Mouse (Mus musculus) cerebellum, adult 9-10 months (tissue): Measurements from ENCODE around the gene Ficd.
A peak's percentile ranks its signal among the peaks of the same experiment; 100 is the strongest.

ENCODE experiments used
- DNase-seq: peaks from one replicate; pipeline ENCODE4 v3.0.0; 2022

Ficd gene

DNA sequence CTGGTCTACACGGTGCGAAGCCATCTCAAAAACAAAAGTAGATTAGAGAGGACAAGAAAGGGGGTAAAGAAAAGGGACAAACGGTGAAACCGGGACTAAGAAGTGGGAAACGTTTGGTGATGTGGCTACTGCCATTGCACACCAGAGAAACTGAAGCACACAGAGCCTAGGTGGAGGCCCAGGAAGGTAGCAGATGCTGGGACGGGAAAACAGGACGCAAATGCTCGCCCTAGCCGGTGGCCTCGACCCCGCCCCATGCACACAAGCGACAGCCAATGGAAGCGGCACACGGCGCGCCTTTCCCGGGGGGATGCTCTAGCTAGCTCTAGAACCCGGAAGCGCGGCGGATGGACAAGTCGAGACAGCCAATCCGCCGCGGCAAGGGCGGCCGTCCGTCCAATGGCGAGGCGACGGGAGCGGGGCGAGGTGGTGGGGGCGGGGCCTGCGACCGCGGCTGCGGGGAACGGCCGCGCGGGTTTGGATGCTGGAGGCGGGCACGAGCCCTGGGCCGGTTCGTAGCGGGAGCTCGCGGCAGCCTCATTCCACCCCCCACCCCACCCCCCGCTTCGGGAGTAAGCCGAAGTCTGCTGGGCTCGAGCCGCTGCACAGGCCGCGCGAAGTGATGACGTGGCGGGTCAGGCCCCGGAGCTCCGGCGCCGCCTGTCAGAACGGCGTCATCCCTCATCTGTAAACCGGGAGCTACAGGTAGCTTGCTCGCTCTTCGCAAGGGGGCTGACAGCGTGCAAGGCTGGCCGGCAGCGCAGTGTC is at the start of gene Ficd:
Gene Ficd (plus strand): TSS at position 459 of the 768 bp plus-strand sequence.
- peak; percentile 90 for DNase-seq

DNA sequence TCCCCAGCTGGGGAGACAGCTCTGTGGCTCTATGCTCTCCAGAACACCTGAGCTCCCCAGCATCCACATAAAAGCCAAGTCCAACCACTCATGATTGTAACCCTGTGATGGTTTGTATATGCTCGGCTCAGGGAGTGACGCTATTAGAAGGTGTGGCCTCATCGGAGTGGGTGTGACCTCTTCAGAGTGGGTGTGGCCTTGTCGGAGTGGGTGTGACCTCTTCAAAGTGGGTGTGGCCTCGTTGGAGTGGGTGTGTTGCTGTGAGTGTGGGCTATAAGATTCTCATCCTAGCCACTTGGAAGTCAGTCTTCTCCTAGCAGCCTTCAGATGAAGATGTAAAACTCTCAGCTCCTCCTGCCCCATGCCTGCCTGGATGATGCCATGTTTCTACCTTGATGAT is 48.1 kb upstream of the Ficd start:
- peak; percentile 53 for DNase-seq

DNA sequence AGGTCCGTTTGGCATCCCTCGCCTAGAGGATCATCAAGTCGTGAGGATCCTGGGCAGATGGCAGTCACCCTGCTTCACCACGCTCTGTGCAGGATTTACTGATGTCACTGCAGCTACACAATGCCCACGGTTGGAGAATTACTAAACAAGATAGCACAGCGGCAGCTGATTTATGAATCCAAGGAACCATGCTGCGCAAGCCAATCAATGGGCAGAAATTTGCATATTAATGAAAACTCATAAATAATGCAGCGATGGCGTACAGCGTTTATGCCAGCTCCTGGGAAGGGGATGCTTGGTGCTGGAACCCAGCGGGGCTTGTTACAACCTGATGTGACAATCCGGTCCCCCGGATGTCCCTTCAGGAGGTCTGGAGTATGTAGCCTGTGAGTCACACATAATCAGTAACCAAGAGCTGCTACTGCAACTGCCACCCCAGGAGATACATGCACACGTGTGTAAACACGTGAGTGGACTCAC is 45.5 kb upstream of the Ficd start:
- DNase-seq: peak; percentile 66

DNA sequence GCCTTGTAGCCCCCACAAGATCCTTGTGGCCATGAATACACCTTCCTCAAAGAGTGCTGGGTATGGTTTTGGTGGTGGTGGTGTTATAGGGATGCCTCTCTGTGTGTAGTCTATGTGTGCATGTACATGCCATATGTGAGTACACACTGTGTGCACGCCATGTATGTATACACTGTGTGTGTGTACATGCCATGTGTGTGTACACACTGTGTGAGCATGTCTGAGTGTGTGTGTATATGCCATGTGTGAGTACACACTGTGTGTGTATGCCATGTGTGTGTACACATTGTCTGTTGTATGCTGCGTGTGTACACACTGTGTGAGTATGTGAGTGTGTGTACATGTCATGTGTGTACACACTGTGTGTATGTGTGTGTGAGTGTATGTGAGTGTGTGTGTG is 44.7 kb upstream of the Ficd start:
- DNase-seq: no peak

DNA sequence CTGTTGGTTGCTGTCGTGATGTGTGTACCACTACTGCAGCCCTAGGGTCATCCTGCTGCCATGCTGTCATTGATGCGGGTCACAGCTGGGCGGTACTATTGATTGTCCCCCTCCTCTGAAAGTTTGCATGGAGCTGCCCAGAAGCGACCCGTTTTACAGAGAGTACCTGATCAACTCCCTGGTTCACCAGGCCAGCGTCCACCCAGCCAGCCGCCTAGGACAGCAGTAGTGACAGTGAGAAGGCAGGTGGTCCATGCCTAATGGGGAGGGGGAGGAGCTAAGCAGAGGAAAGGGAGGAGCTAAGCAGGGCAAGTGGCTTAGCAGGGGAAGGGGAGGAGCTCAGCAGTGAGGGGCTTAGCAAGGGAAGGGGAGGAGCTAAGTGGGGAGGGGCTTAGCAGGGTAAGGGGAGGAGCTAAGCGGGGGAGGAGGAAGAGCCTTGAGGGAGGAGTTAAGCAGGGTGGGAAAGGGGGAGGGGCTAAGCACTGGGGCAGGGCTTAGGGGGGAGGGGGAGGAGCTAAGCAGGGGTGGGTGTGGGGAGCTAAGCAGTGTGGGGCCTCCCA is 42.3 kb upstream of the Ficd start:
- no peak for DNase-seq

DNA sequence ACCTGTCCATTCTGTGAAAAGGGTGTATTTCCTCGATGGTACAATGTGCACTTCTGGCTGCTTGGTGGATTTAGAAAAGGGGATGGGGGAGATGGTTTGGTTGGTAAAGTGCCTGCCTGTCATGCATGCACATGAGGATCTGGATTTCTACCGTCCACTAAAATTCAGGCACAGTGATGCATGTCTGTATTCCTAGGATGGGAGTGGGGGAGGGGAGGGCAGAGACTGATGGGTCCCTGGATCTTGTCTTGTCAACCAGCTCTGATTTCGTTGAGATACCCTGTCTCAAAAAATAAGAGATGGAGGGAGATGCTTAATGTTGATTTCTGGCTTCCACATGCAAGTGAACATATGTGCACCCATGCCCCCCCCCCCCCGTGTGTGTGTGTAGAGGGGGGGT is 41.6 kb upstream of the Ficd start:
- peak; percentile 51 for DNase-seq

DNA sequence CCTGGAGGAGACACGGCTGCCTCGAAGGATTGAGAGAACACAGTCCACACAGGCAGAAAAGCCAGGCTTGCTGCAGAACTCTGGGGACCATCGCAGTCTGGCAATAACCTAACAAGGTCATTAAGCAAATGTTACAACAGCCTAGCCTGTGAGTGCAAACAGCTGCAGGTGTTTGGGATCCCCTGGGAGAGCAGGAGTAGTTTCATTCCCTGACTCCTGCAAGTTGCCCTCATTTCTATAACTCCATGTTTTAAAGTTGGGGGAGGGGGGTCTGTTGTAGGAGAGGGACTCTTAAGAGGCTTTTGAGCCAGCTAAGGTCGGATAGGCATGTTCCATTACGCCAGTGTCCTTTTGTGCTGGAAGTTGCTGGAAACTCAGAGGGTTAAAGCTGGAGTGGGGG is 41.2 kb upstream of the Ficd start:
- no peak for DNase-seq

DNA sequence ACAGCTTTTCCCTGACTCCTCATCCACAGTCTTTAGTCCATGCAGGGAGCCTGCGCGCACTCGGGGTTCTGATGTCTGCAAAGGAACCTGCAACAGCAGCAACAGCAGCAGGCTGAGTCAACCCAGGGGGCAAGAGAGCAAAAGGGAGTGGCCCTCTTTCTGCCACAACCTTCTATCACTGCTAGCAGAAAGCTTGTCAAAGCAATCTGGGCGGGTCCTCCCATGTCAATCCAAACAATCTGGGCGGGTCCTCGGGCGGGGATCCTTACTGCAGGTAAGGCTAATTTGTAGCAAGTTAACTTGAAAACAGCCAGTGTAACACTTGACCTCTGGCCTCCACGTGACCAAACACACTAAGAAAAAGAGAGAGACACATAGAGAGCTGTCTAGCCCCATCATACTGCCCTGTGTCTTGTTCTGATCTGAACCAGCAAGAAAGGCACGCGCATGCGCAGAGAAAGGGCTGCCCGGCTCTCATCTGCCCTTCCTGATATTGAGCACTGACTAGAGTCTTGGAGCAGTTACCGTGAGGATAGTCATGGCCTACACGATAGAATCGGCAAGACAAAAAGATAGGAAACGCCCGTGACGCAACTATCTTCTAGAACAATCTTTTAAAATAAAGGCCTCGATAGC is 35.1 kb upstream of the Ficd start:
- no peak for DNase-seq

DNA sequence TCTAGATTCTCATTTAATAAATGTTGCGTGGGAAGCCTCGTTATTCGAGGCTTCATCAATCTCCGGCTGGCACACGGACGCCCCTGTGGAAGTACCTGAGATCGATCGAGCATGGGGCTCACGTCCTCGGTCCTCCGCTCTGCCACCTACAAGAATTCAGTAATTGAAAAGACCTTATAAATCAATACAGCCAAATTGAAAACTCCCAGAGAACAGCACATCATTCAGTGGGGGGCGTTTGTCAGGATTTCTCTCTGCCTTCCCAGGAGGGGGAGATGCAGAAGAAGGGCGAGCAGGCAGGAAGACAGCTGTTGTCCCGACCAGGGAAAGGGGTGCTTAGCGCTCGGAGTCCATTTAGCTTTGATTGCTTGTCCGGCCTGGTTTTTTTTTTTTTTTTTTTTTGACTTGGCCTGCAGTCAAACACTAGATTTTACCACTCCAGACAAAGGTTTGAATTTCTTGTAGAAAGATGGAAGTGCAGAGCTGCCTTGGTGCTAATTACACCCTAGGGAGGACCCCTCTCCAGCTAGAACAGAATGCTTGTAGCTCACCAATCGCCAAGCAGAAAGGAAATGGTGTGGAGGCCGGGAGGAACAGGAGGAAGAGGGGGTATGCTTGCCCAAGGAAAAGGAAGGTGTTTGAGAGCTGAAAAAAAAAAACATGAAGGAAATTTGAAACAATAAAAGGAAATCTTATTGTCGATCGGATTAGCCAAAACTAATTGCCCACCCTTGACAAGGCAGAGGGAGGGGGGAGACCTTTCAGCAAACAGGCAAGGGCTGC is 31.6 kb upstream of the Ficd start:
- DNase-seq: no peak

DNA sequence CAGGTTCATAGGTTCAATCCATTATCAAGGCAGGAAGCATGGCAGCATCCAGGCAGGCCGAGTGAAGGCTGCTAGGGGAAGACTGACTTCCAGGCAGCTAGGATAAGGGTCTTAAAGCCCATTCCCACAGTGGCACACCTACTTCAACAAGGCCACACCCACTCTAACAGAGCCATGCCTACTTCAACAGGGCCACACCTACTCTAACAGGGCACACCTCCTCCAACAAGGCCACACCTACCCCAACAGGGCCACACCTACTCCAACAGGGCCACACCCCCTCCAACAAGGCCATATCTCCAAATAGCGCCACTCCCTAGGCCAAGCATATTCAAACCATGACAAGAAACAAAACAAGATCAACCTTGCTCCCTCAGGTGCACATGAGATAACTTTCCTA is 22.7 kb upstream of the Ficd start:
- no peak for DNase-seq

DNA sequence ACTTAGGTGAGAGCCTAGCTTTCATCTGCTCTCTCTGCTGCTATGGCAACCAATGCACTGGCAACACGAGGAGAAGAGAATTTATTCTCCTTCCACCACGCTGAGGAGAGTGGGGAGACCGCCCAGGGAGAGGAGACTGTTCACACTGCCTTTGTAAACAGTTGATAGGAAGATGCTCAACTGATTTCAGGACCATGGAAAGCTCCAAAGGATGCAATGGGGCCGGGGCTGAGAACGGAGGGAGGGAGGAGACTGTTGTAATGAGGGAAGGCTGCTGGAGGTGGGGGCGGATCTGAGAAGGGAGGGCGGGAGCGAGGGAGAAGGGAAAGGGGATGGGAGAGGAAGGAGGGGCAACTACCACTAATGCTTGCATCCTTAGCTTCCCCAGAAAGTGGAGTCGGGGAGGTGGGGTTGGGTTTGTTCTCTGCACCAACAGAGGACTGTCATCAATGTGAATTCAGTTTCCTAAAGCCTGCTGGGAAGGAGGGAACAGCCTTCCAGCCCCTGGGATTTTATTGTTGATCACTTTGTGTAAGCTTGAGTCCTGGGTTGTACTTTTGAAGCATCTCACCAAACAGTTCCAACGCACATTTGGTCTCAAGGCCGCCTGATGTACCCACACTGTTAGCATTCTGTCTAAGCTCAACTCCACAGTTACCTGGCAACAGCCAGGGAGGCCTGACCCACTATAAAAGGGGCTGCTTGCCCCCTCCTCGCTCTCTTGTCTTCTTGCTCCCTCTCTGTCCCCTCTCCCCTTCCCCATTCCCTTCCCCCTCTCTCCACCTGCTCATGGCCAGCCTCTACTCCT is 18.8 kb upstream of the Ficd start:
- no peak for DNase-seq

DNA sequence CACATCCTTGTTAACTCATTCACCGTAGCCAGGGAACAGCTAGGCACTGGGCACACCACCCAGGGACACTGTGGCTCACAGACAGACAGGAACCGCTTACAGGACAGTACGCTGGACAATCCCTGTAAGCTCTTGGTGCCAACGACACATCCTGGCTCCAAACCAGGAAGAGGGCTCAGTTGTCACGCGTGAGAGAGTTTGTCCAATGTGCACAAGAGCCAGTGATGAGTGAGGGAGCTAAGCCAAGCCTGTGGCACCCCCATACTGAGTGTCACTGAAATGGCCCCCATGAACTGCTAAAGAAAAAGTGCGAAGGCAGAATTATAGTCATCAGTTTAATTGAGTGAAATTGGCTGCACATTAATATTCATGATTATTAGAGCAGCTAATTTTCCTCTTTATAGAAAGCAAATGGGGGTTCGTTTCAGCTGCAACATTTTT is 16.4 kb upstream of the Ficd start:
- DNase-seq: peak; percentile 81

DNA sequence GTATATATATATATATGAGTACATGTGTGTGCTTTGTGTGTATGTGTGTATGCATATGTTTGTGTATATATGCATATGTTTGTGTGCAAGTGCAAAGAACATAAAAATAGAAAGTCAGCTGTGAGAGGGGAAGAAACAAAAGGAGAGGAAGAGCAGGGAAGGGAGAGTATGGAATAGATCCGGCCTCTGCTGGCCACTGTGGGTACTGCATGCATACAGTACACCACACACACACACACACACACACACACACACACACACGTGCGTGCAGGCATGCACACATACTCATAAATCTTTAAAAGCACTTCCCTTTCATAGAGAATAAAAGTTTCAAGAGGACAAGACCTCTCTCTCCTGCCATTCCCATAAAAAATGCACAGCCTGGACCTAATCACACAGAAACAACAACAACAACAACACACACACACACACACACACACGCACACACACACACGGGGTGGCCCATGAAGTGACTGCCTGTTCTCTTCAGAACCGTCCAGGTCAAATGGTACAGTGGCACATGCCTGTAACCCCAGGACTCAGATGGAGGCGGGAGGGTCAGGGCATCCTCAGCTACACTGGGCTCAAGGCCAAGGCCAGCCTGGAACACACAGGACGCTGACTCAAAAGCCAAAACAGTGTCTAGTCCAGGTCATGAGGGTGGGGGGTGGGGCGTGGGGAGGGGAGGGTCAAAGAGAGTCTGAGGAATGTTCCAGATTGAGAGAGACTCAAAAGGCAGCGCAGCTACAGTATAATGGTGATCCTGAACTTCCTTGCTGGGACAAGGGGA is 13.2 kb upstream of the Ficd start:
- peak; percentile 82 for DNase-seq

DNA sequence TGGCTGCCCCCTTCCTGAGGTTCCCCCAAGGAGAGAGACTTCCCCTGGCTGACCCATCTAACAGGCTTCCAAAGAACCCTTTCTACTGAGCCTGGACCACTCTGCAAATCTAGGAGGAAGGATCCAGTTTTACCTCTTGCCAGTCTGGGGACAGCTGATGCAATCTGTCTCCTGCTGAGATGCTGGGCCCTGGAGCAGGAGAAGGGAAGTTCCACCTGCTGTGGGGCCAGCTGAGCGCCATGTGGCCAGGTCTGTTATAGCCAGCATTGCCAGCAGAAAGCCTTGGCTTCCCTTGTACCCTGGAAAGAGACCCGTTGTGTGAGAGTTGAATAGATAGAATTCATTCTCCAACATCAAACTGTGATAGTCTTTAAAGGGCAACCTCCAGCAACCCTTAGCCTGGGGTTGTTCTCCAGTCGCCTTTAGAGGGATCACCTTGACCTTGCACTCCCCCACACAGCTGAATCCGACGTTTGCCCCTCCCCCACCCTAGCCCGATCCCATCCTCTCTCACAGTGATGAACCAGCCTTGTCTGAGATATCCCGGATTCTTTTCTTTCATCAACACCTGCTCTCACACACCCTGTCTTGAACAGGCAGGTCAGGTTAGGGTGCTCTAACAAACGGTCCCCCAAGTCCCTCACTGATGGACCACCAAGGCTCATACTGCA is 11.9 kb upstream of the Ficd start:
- DNase-seq: peak; percentile 100

DNA sequence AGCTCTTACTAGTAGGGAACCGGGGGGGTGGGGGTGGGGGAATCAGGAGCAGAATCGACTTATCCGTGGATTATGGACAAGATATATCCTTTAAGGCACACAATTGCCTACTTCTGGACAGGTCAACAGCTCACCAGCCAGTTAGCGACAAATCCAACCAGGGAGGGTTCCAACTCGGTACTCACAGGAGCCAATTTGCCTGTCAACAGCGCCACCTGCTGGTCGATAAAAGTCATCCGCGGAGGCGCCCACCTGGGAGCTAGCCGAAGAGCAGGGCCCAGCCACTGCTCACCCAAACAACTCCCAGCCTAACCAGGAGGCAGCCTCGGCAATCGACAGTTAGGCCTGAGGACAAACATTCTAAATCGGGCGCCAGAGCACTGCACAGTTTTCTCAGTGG is 11.2 kb upstream of the Ficd start, which contains the start of gene 1700069L16Rik:
Gene 1700069L16Rik (minus strand): TSS at position 327 of the 400 bp plus-strand sequence.
- peak; percentile 98 for DNase-seq

DNA sequence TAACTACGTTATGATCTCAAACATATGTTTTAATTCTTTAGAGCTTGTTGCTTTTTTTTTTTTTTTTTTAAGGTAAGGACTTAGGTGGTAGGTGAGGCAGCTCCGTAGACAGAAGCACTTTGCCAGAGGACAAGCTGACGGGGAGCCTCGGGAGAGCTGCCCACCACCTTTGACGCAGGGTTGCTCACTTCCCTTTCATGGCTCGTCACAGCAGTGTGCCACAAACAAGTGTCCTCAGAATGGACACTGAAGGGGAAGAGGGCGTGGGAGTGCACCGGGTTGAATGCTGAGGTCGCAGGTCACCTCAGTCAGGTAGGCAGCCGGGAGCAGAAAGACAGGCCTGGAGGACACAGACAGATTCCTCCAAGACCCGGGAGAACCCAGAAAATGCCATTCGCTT is 10.2 kb upstream of the Ficd start:
- peak; percentile 48 for DNase-seq

DNA sequence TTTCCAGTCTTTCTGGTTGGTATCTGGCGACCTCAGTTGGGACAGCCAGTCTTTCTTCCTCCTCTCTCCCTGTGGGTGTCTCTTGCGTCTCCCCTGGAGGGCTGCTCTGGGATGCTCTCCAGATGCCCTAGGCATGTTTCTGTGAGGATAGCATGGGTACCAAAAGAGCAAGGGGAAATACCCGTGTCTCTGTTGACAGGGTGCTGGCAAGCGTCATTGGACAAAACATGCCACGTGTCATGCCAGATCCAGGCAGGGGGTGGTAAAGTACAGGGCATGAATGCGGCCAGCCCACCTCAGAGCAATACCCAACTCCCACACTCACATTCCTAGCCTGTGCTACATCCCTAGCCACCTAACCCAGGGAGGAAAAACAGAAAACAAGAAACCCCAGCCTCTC is 9.0 kb upstream of the Ficd start:
- DNase-seq: peak; percentile 78

DNA sequence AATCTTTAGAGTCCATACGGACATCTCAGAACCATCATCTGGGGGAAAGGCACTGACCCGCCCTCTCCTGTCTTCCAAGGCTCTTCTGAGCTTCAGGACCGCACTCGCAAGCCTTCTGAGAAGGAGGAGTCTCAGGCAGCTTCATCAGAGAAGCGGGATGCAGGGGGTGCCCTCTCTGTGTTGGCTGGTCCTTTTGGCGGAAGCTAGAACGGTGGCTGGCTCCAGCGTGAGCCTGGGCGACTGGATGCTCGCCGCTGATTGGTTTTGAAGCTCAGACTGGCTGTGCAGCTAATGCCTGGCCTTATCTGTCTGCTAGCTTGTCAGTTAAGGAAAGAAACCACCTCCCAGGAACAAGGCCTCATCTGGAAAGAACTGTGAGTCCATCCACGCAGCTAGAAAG is 8.4 kb upstream of the Ficd start:
- peak; percentile 84 for DNase-seq

DNA sequence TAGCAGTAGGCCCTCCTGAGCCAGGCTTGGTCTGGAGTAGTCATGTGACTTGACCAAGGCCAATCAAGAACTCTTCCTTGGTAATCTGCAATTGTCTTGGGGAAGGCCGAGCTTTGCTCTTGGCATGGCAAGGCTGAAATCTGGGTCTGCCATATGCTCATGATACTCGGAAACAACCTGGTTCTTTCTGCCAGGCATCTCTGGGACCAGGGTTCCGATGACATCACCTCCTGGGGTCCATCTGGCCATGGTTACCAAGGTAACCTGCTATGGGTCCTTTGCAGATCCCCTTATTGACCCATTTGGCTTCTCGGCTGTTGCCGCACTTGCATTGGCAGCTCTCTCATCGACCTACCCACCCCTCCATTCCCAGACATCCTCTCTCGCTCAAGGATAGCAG is 7.6 kb upstream of the Ficd start:
- DNase-seq: peak; percentile 99

DNA sequence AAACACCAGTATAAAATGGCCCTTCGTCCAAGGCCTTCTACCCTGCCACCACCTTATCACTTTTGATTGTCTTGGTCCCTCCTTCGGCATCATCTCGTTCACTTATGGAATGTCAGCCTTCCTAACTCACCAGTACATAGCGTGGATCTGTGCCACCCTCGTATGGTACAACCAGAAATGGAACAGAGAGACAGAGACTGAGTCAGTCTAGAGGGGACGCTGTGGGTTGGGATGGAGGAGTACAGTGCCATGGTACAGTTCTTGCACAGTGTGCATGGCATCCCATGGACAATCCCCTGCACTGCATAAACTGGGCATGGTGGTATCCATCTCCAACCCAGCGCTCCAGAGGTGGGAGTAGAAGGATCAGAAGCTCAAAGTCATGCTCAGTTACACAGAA is 6.9 kb upstream of the Ficd start:
- peak; percentile 66 for DNase-seq

DNA sequence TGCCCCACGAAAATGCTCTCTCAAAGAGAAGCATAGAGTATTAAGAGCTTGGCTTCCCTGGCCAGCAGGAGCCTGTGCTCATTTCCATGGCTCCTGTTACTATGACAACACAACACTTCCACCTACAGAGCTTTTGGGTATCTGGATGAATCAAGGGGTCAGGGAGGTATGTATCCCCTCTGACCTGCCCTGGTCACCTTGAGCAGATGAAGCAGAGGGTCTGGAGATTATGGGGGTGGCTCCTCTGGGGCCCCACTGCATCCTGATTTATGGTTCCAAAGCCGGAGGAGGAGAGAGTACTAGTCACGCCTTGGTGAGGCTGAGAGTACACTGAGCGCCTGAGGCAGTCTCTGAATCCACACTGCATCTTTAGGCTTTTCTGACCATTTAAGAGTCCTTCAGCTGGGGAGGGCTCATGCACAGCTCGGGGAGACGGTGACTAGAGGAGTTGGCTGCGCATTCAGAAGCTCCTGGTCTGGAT is 4.9 kb upstream of the Ficd start:
- DNase-seq: peak; percentile 59
